Mouse (Mus musculus): Measurements from ENCODE around the gene Npr3. TPM values are rescaled to one million over a fixed set of nuclear protein-coding genes. Genes with fewer than 3 reads are reported as not detected.

Npr3 gene
- polyA plus RNA-seq, 1 experiment from 2014 or later = 1.1 TPM

GRCm38 (mm10) chr15:11906021-11906570, 991 bp downstream of the Npr3 start:
- Histone ChIP-seq H3K27ac (no peak overlapping the region), H3K27me3 (replicated peaks) (peaks cover 69% of the 10 kb centered on the region), H3K4me1 (peaks cover 52% of the 10 kb centered on the region), H3K4me3 (peak overlapping the region; percentile 51), H3K4me2 (peak overlapping the region; percentile 93), H3K9ac (no peak overlapping the region), H3K36me3 (replicated peaks) (no peaks in the 10 kb centered on the region), H3K9me3 (no peaks in the 10 kb centered on the region)
- peak; percentile 28 for ATAC-seq (replicated peaks)
- under 1% methylated on average over 36 of the region's 36 CpGs for WGBS

DNA sequence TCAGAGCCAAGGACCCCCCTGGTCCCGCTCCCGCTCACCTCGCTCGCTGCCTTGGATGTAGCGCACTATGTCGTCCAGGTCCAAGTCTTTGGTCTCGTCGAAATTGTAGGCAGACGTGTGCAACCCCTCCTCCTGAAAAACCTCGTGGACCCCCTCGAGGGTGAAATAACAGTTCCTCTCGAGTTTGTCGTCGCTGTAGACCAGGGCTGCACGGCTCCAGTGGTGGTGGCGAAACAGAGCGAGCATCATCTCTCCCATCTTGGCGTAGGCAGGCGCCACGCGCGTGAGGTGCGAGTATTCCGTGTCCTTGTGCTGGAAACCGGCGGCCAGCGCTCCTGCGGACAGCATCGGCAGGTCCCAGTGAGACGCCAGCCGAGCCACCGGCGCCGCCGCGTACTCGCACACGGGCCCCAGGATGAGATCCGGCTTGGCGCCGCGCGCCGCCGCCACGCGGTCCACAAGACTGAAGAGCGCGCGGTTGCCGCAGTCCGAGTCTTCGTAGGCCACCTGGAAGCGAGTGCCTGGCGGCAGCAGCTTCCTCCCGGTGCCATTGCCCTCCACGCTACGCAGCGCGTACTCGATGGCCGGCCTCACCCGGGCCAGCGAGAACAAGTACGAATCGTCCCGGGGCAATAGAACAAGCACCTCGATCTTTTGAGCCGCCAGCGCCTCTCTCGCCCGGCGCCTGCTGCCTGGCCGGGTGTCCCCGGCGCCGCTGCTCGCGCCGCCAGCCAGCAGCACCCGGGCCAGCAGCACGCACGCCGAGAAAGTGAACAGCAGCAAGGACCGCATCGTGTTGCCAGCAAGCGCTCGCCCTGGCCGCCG, 2.0 kb downstream of the Npr3 start:
- peaks cover 69% of the 10 kb centered on the region for H3K27me3 ChIP-seq (replicated peaks)
- peaks cover 52% of the 10 kb centered on the region for H3K4me1 ChIP-seq
- H3K9me3 ChIP-seq = no peaks in the 10 kb centered on the region
- H3K36me3 ChIP-seq (replicated peaks) = no peaks in the 10 kb centered on the region
- peak overlapping the region; percentile 93 for H3K4me2 ChIP-seq
- ATAC-seq (replicated peaks) = peak; percentile 71
- WGBS = under 1% methylated on average over 89 of the region's 90 CpGs
- no peak overlapping the region for H3K27ac ChIP-seq
- H3K4me3 ChIP-seq = peak overlapping the region; percentile 51
- peak overlapping the region; percentile 30 for H3K9ac ChIP-seq

- H3K4me2 ChIP-seq = peak overlapping the region; percentile 93
- H3K4me3 ChIP-seq = peak overlapping the region; percentile 51
- peak; percentile 46 for ATAC-seq (replicated peaks)
- peaks cover 69% of the 10 kb centered on the region for H3K27me3 ChIP-seq (replicated peaks)
- no peak overlapping the region for H3K27ac ChIP-seq
- no peaks in the 10 kb centered on the region for H3K36me3 ChIP-seq (replicated peaks)
- H3K4me1 ChIP-seq = peaks cover 52% of the 10 kb centered on the region
- H3K9me3 ChIP-seq = no peaks in the 10 kb centered on the region
- peak overlapping the region; percentile 32 for H3K9ac ChIP-seq
- under 1% methylated on average over 48 of the region's 48 CpGs for WGBS
Observed at GRCm38 (mm10) chr15:11904043-11904847, 2.8 kb downstream of the Npr3 start.

DNA sequence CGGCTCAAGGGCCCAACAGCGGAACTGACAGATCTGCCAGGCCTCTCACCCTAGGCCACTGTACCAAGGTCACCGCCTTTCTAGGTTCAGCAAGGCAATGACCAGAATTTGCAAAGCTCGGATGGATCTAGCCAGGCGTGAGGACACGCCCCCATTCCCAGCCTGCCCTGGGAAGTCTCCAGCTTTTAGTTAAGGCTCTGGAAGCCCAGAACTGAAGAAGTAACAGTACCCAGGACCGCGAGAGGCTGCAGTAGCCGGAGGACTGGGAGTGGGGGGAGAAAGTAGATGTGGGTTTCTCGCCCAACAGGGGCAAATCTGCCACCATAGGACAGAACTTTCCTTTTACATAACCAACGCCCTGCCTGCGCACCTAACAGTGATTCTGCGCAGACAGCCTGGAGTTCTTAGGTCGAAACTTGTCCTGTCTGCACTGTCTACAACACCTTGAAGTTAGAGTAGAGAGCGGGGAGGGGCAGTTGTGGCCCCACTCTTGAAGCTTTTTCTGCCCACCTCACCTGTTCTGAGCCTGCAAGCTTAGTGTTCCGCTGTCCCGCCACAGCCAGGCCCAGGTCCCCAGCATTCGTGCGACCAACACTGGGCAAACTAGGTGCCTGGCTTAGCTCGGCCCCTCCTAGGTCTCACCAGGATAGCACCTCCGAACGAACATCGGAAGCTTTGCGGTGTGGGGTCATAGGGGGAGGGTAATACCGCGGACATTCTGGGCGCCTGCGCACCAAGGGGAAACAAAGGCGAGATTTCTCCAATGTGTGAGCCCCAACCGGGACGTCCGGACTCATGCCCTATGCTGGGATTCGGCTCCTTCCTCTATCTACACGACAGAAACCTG, 3.7 kb downstream of the Npr3 start:
- peaks cover 52% of the 10 kb centered on the region for H3K4me1 ChIP-seq

GRCm38 (mm10) chr15:11897617-11898016, 9.5 kb downstream of the Npr3 start:
- H3K27ac ChIP-seq = no peak overlapping the region
- no peak for ATAC-seq (replicated peaks)
- H3K9me3 ChIP-seq = no peaks in the 10 kb centered on the region
- H3K4me3 ChIP-seq = no peak overlapping the region
- no peaks in the 10 kb centered on the region for H3K36me3 ChIP-seq (replicated peaks)
- H3K4me2 ChIP-seq = no peak overlapping the region
- 94% methylated on average over 8 of the region's 8 CpGs for WGBS
- H3K27me3 ChIP-seq (replicated peaks) = peaks cover 10% of the 10 kb centered on the region
- H3K9ac ChIP-seq = no peak overlapping the region
- no peaks in the 10 kb centered on the region for H3K4me1 ChIP-seq

More for the DNA sequence above, 3.7 kb downstream of the Npr3 start:
- WGBS = 4% methylated on average over 34 of the region's 34 CpGs
- H3K9me3 ChIP-seq = no peaks in the 10 kb centered on the region
- peaks cover 62% of the 10 kb centered on the region for H3K27me3 ChIP-seq (replicated peaks)
- H3K4me3 ChIP-seq = peak overlapping the region; percentile 51
- no peak overlapping the region for H3K27ac ChIP-seq
- H3K36me3 ChIP-seq (replicated peaks) = no peaks in the 10 kb centered on the region
- ATAC-seq (replicated peaks) = peak; percentile 26; the same call in 1 of the 2 replicates
- H3K4me2 ChIP-seq = peak overlapping the region; percentile 93
- H3K9ac ChIP-seq = peak overlapping the region; percentile 32

GRCm38 (mm10) chr15:11897162-11897561, 9.9 kb downstream of the Npr3 start:
- 88% methylated on average over 5 of the region's 5 CpGs for WGBS

GRCm38 (mm10) chr15:11893969-11894368, 13.1 kb downstream of the Npr3 start:
- Histone ChIP-seq H3K4me3 (no peak overlapping the region), H3K9ac (no peak overlapping the region), H3K36me3 (replicated peaks) (no peaks in the 10 kb centered on the region), H3K27ac (no peak overlapping the region), H3K27me3 (replicated peaks) (no peaks in the 10 kb centered on the region), H3K9me3 (no peaks in the 10 kb centered on the region), H3K4me2 (no peak overlapping the region), H3K4me1 (no peaks in the 10 kb centered on the region)
- ATAC-seq (replicated peaks) = no peak
- 86% methylated on average over 9 of the region's 9 CpGs for WGBS

More at GRCm38 (mm10) chr15:11897162-11897561, 9.9 kb downstream of the Npr3 start:
- no peak overlapping the region for H3K4me2 ChIP-seq
- H3K27ac ChIP-seq = no peak overlapping the region
- H3K36me3 ChIP-seq (replicated peaks) = no peaks in the 10 kb centered on the region
- no peaks in the 10 kb centered on the region for H3K4me1 ChIP-seq
- no peaks in the 10 kb centered on the region for H3K9me3 ChIP-seq
- H3K27me3 ChIP-seq (replicated peaks) = peaks cover 6% of the 10 kb centered on the region
- H3K4me3 ChIP-seq = no peak overlapping the region
- no peak for ATAC-seq (replicated peaks)
- no peak overlapping the region for H3K9ac ChIP-seq

DNA sequence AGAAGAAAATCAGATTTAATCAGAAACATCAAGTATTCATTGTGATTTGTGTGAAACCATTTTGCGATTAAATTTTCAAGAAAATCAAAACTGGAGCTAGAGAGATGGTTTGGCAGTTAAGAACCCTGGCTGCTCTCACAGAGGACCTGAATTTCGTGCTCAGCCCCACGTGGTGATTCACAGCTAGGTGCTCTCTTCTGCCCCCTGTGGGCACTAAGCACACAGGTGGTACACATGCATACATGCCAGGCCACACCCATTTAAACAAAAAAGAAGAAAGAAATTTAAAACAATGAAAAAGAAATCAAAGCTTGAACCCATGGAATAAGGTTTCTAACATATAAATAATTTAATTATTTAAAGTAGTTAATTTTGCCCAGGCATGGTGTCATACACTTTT, 15.7 kb downstream of the Npr3 start:
- Histone ChIP-seq H3K9ac (no peak overlapping the region), H3K4me2 (no peak overlapping the region), H3K9me3 (no peaks in the 10 kb centered on the region), H3K27me3 (replicated peaks) (no peaks in the 10 kb centered on the region), H3K4me1 (no peaks in the 10 kb centered on the region), H3K4me3 (no peak overlapping the region), H3K36me3 (replicated peaks) (no peaks in the 10 kb centered on the region), H3K27ac (no peak overlapping the region)
- 63% methylated on average over 3 of the region's 3 CpGs for WGBS
- no peak for ATAC-seq (replicated peaks)

GRCm38 (mm10) chr15:11882508-11883205, 24.4 kb downstream of the Npr3 start:
- H3K27ac ChIP-seq = no peak overlapping the region
- H3K9me3 ChIP-seq = no peaks in the 10 kb centered on the region
- H3K4me2 ChIP-seq = no peak overlapping the region
- no peaks in the 10 kb centered on the region for H3K4me1 ChIP-seq
- ATAC-seq (replicated peaks) = no peak
- H3K4me3 ChIP-seq = no peak overlapping the region
- no peaks in the 10 kb centered on the region for H3K27me3 ChIP-seq (replicated peaks)
- WGBS = 68% methylated on average over 10 of the region's 10 CpGs
- H3K9ac ChIP-seq = no peak overlapping the region
- H3K36me3 ChIP-seq (replicated peaks) = no peaks in the 10 kb centered on the region

DNA sequence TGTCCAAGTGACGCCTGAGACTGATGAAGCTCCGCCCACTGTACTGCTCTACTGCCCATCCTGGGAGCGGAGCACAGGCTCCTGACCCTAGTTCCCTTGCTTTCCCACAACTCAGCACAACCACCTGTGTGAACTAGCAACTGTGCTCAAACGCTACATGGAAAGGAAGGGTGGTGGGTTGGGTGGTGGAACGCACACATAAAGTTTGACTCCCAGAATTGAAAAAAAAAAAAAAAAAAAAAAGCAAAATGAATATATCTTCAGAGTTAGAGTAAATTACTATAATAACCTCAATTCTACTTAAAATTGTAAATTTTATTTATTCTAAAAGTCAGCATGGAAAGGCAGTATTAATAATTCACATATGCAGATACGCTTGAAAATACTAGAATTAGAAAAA, 25.3 kb downstream of the Npr3 start:
- no peaks in the 10 kb centered on the region for H3K9me3 ChIP-seq
- H3K27me3 ChIP-seq (replicated peaks) = no peaks in the 10 kb centered on the region
- no peak overlapping the region for H3K4me3 ChIP-seq
- no peaks in the 10 kb centered on the region for H3K36me3 ChIP-seq (replicated peaks)
- H3K4me2 ChIP-seq = no peak overlapping the region
- H3K4me1 ChIP-seq = no peaks in the 10 kb centered on the region
- H3K27ac ChIP-seq = no peak overlapping the region
- 87% methylated on average over 6 of the region's 6 CpGs for WGBS
- H3K9ac ChIP-seq = no peak overlapping the region
- ATAC-seq (replicated peaks) = no peak

- Histone ChIP-seq H3K9ac (no peak overlapping the region), H3K4me2 (no peak overlapping the region), H3K27me3 (replicated peaks) (no peaks in the 10 kb centered on the region), H3K36me3 (replicated peaks) (no peaks in the 10 kb centered on the region), H3K4me1 (no peaks in the 10 kb centered on the region), H3K27ac (no peak overlapping the region), H3K9me3 (no peaks in the 10 kb centered on the region), H3K4me3 (no peak overlapping the region)
- no peak for ATAC-seq (replicated peaks)
- 88% methylated on average over 1 of the region's 1 CpGs for WGBS
Observed at GRCm38 (mm10) chr15:11878334-11878733, 28.8 kb downstream of the Npr3 start.

Data from midbrain, embryonic 15.5 days (tissue).